Mouse (Mus musculus) brain, embryonic 14.5 days (tissue): ENCODE measurements around the gene 4632433K11Rik.

ENCODE experiments used
- CTCF ChIP-seq: fragments of 200-500 bp; IDR thresholded peaks from 2 replicates; pipeline ENCODE4 v1.5.1; 2012; ENCODE audit warnings: inconsistent platforms, mild to moderate bottlenecking, moderate library complexity, borderline replicate concordance; ENCODE audit not compliant: insufficient read depth, insufficient read length; ENCODE audit errors: extremely low read depth
- POLR2A ChIP-seq: fragments of 200-500 bp; IDR thresholded peaks from 2 replicates; pipeline ENCODE4 v1.6.1; 2012; ENCODE audit warnings: mild to moderate bottlenecking, inconsistent platforms, borderline replicate concordance; ENCODE audit not compliant: poor library complexity, insufficient read depth, insufficient read length, severe bottlenecking; ENCODE audit errors: extremely low read depth

- TF ChIP-seq CTCF: no peak
- peak; percentile 55; the same call in 1 of the 2 replicates for TF ChIP-seq POLR2A
Measured at GRCm38 (mm10) chr7:5015118-5016001, 18.6 kb upstream of the 4632433K11Rik start, which contains the start of gene Gm44973.
